8 mouse cellular contexts compared by ENCODE assay signal in genomic region chr19:5952071-5952691, GRCm38 (mm10). TPM values are rescaled to one million over a fixed set of nuclear protein-coding genes. Genes with fewer than 3 reads are reported as not detected.
DNase-seq lines count a peak whose midpoint lies in the region; ATAC-seq lines count a peak whose summit lies in the region.

No protein-coding gene starts in this region.

- H3K4me2 ChIP-seq in heart, embryonic 16.5 days (ENCODE audit: low read depth, low read length): peak overlapping the region; percentile 50
- no peak overlapping the region for H3K4me2 ChIP-seq in limb, embryonic 11.5 days (ENCODE audit: low read depth, severe bottlenecking)

- peaks cover 33% of the 10 kb centered on the region for H3K4me1 ChIP-seq in heart, embryonic 16.5 days (ENCODE audit: control insufficient read depth, insufficient read depth, low read length)
- no peaks in the 10 kb centered on the region for H3K4me1 ChIP-seq in limb, embryonic 11.5 days (ENCODE audit: control insufficient read depth, insufficient read depth, low read length)

- WGBS in heart, embryonic 16.5 days: 36% methylated on average over 13 of the region's 13 CpGs
- 73% methylated on average over 13 of the region's 13 CpGs for whole genome bisulfite sequencing in limb, embryonic 11.5 days

- peak; percentile 47 for DNase-seq in gastrocnemius, postnatal 25 days
- DNase-seq in gastrocnemius, adult 8-10 months (ENCODE audit: low spot score in 2 of 2): no peak
- DNase-seq in limb, embryonic 11.5 days (ENCODE audit: low spot score): no peak
- peak; percentile 67 for DNase-seq in skeletal muscle tissue, adult 2 months (ENCODE audit: low read depth, low spot score)
- DNase-seq in right cerebral cortex, postnatal 36 days (ENCODE audit: low spot score in 2 of 2): no peak
- DNase-seq in urinary bladder, adult 18-20 months (ENCODE audit: low spot score in 2 of 2): no peak
- DNase-seq in testis, postnatal 10 days (ENCODE audit: low spot score): no peak

- ATAC-seq in heart, embryonic 16.5 days (replicated peaks; ENCODE audit: extremely low read depth, insufficient read depth, low FRiP score): peak; percentile 49
- no peak for ATAC-seq in limb, embryonic 11.5 days (ENCODE audit: insufficient number of reproducible peaks, low FRiP score, low TSS enrichment, low read depth)

- no peaks in the 10 kb centered on the region for H3K27me3 ChIP-seq in heart, embryonic 16.5 days (ENCODE audit: control insufficient read depth, insufficient read depth, low read length)
- H3K27me3 ChIP-seq in limb, embryonic 11.5 days (ENCODE audit: control insufficient read depth, insufficient read depth, low read length): no peaks in the 10 kb centered on the region

- H3K36me3 ChIP-seq in heart, embryonic 16.5 days (ENCODE audit: control insufficient read depth, insufficient read depth): peaks cover 24% of the 10 kb centered on the region
- H3K36me3 ChIP-seq in limb, embryonic 11.5 days (ENCODE audit: control insufficient read depth, insufficient read depth, low read length): peaks cover 26% of the 10 kb centered on the region

- H3K9ac ChIP-seq in heart, embryonic 16.5 days (ENCODE audit: low read length): peak overlapping the region; percentile 60
- H3K9ac ChIP-seq in limb, embryonic 11.5 days (ENCODE audit: low read length): no peak overlapping the region

- no peaks in the 10 kb centered on the region for H3K9me3 ChIP-seq in heart, embryonic 16.5 days (replicated peaks; ENCODE audit: control insufficient read depth, low read length)
- H3K9me3 ChIP-seq in limb, embryonic 11.5 days (ENCODE audit: control insufficient read depth, low read length): no peaks in the 10 kb centered on the region

- peak overlapping the region; percentile 86 for H3K27ac ChIP-seq in heart, embryonic 16.5 days (ENCODE audit: low read length)
- H3K27ac ChIP-seq in limb, embryonic 11.5 days (replicated peaks; ENCODE audit: low read depth, low read length): peak overlapping the region; percentile 44; the same call in 1 of the 2 replicates

- peak overlapping the region; percentile 25 for H3K4me3 ChIP-seq in heart, embryonic 16.5 days (ENCODE audit: low read length)
- no peak overlapping the region for H3K4me3 ChIP-seq in limb, embryonic 11.5 days (ENCODE audit: low read depth, low read length)

RNA-seq across cellular contexts. Expression of gene Pola2, which starts 11.8 kb away (rescaled TPM):
- 10 to 100 TPM in 1 of 2 experiments, 1 to 10 TPM in 1; 9.2 to 10.8 TPM for total RNA-seq in gastrocnemius, postnatal 25 days (2021)
- 1 to 10 TPM; 4.5 to 9.4 (median 7.2) TPM for total RNA-seq in gastrocnemius, adult 8-10 months (2022)
- polyA plus RNA-seq in heart, embryonic 16.5 days (2015; fragmentation: Nextera tagmentation; extraction: Ambion mirVana): 48.3 and 55.2 TPM in 2 replicates
- polyA plus RNA-seq in limb, embryonic 11.5 days (2014; fragmentation: Nextera tagmentation; extraction: Ambion mirVana): 109 and 111 TPM in 2 replicates

RNA-seq across cellular contexts. Expression of gene Cdc42ep2, which starts 27.6 kb away (rescaled TPM):
- total RNA-seq in gastrocnemius, postnatal 25 days (2021): 10 to 100 TPM; 12.0 to 13.0 TPM
- total RNA-seq in gastrocnemius, adult 8-10 months (2022): 1 to 10 TPM; 8.6 to 9.9 (median 8.7) TPM
- polyA plus RNA-seq in heart, embryonic 16.5 days (2015; fragmentation: Nextera tagmentation; extraction: Ambion mirVana): 12.4 and 12.6 TPM in 2 replicates
- 1.5 and 2.2 TPM in 2 replicates for polyA plus RNA-seq in limb, embryonic 11.5 days (2014; fragmentation: Nextera tagmentation; extraction: Ambion mirVana)

RNA-seq across cellular contexts. Expression of gene Slc22a20, which starts 33.8 kb away (rescaled TPM):
- total RNA-seq in gastrocnemius, postnatal 25 days (2021): not detected
- not detected for total RNA-seq in gastrocnemius, adult 8-10 months (2022)
- polyA plus RNA-seq in heart, embryonic 16.5 days (2015; fragmentation: Nextera tagmentation; extraction: Ambion mirVana): 0.07 TPM in 1 of 2 replicates, not detected in the other
- polyA plus RNA-seq in limb, embryonic 11.5 days (2014; fragmentation: Nextera tagmentation; extraction: Ambion mirVana): not detected in 2 replicates

RNA-seq across cellular contexts. Expression of gene Dpf2, which starts 39.4 kb away (rescaled TPM):
- total RNA-seq in gastrocnemius, postnatal 25 days (2021): 10 to 100 TPM; 80.6 to 83.5 TPM
- 10 to 100 TPM; 70.5 to 97.8 (median 77.4) TPM for total RNA-seq in gastrocnemius, adult 8-10 months (2022)
- polyA plus RNA-seq in heart, embryonic 16.5 days (2015; fragmentation: Nextera tagmentation; extraction: Ambion mirVana): 97.5 and 103 TPM in 2 replicates
- polyA plus RNA-seq in limb, embryonic 11.5 days (2014; fragmentation: Nextera tagmentation; extraction: Ambion mirVana): 209 and 218 TPM in 2 replicates

RNA-seq across cellular contexts. Expression of gene Tigd3, which starts 58.2 kb away (rescaled TPM):
- under 1 TPM; 0.15 to 0.35 TPM for total RNA-seq in gastrocnemius, postnatal 25 days (2021)
- under 1 TPM; 0.12 to 0.34 (median 0.26) TPM for total RNA-seq in gastrocnemius, adult 8-10 months (2022)
- polyA plus RNA-seq in heart, embryonic 16.5 days (2015; fragmentation: Nextera tagmentation; extraction: Ambion mirVana): 1.5 and 1.6 TPM in 2 replicates
- polyA plus RNA-seq in limb, embryonic 11.5 days (2014; fragmentation: Nextera tagmentation; extraction: Ambion mirVana): 4.7 and 5.1 TPM in 2 replicates

Comparison
In these comparisons a context has a peak if more than half of its experiments do, and no peak if none do; other contexts are left out.
1. DNase-seq: peak in gastrocnemius, postnatal 25 days (single experiment) and skeletal muscle tissue, adult 2 months (single experiment); none in gastrocnemius, adult 8-10 months (0 of 2), limb, embryonic 11.5 days (single experiment), right cerebral cortex, postnatal 36 days (0 of 2), urinary bladder, adult 18-20 months (0 of 2) and testis, postnatal 10 days (single experiment).